Mouse (Mus musculus) neural tube, embryonic 12.5 days (tissue): ENCODE measurements around the gene Gm43064. TPM values are rescaled to one million over a fixed set of nuclear protein-coding genes. Genes with fewer than 3 reads are reported as not detected.
"Not testable (repeated sequence)": the region's sequence is repeated elsewhere in the genome, so short reads cannot be mapped to it uniquely, and the experiment has no call there.

ENCODE experiments used
- ATAC-seq: fragments of 200-750 bp; cut with Nextera tagmentation; 2 replicates; pipeline ENCODE4 v1.8.0; 2017; ENCODE audit warnings: low read depth, mild to moderate bottlenecking, moderate TSS enrichment, moderate library complexity; ENCODE audit not compliant: low FRiP score
- H3K27ac ChIP-seq: fragments of 300-500 bp; sonication (generic); 2 replicates; pipeline ENCODE4 v1.5.1; 2016
- H3K27me3 ChIP-seq: fragments of 300-500 bp; sonication (generic); replicated peaks from 2 replicates; pipeline ENCODE4 v1.6.1; 2016; ENCODE audit warnings: mild to moderate bottlenecking
- H3K36me3 ChIP-seq: fragments of 300-500 bp; sonication (generic); 2 replicates; pipeline ENCODE4 v1.6.1; 2016; ENCODE audit warnings: mild to moderate bottlenecking
- H3K4me1 ChIP-seq: fragments of 300-500 bp; sonication (generic); 2 replicates; pipeline ENCODE4 v1.6.1; 2016
- H3K4me2 ChIP-seq: fragments of 300-500 bp; sonication (generic); replicated peaks from 2 replicates; pipeline ENCODE4 v1.6.1; 2016; ENCODE audit warnings: mild to moderate bottlenecking
- H3K4me3 ChIP-seq: fragments of 300-500 bp; sonication (generic); 2 replicates; pipeline ENCODE4 v1.5.1; 2016
- H3K9ac ChIP-seq: fragments of 300-500 bp; sonication (generic); 2 replicates; pipeline ENCODE4 v1.6.1; 2016; ENCODE audit warnings: mild to moderate bottlenecking
- H3K9me3 ChIP-seq: fragments of 300-500 bp; sonication (generic); 2 replicates; pipeline ENCODE4 v1.6.1; 2016; ENCODE audit warnings: mild to moderate bottlenecking
- WGBS: fragments of 180-500 bp; shearing (Covaris S2); methylation state at CpG from one replicate; pipeline ENCODE4 v1.1.7; 2016; 5-methylcytosine and 5-hydroxymethylcytosine counted together
- polyA plus RNA-seq: library from polyadenylated mRNA; unstranded; fragments of >200 nt; fragmentation: Nextera tagmentation; extraction: Ambion mirVana; gene quantifications from 2 replicates; pipeline ENCODE4 v1.2.1, GENCODE M21; 2016

Gene Gm43064
- polyA plus RNA-seq, 1 experiment from 2014 or later, result 0.32 TPM

DNA sequence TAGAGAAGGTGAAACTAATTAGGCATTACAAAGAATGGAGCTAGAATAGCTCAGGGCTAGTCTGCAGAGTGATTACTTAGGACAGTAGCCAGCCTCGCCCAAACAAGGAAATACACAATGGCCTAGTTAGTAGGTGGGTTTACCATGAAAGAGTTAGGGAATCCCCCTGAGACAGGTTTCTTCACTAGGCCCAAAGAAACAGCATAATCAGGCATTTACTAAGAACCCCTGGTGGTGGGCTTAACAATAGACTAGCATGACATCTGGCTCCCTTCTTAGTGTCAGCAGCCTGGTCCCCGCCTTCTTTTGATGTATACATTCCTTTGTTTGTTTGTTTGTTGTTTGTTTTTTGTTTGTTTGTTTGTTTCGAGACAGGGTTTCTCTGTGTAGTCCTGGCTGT lies 30.8 kb downstream of the Gm43064 start:
- not testable (repeated sequence) for H3K27me3 ChIP-seq, ATAC-seq, H3K4me2 ChIP-seq, H3K27ac ChIP-seq, H3K36me3 ChIP-seq, H3K9ac ChIP-seq, H3K9me3 ChIP-seq, H3K4me1 ChIP-seq, H3K4me3 ChIP-seq
- WGBS, result 72% methylated on average over 3 of the region's 3 CpGs

DNA sequence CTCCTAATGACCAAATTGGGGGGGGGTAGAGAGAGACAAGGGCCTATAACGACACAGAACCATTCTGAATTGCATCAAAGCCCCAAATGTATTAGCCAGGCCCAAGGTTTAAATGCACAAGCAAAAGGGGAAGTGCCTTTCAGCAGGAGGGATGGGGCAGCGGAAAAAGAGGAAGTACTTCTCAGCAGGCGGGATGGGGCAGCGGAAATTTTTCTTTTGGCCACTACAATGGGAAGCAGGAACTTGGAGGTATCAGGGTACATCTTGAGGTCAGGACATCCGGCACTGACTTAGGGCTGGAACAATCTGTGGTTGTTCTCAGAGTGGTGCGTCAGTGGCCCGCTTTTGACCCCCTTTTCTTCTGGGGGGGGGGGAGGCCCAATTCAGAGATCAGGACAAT lies 31.6 kb downstream of the Gm43064 start:
- ATAC-seq, H3K36me3 ChIP-seq, H3K27me3 ChIP-seq, H3K4me3 ChIP-seq, H3K4me2 ChIP-seq, H3K9ac ChIP-seq, H3K4me1 ChIP-seq, H3K27ac ChIP-seq, H3K9me3 ChIP-seq: not testable (repeated sequence)
- WGBS, result 86% methylated on average over 7 of the region's 7 CpGs

DNA sequence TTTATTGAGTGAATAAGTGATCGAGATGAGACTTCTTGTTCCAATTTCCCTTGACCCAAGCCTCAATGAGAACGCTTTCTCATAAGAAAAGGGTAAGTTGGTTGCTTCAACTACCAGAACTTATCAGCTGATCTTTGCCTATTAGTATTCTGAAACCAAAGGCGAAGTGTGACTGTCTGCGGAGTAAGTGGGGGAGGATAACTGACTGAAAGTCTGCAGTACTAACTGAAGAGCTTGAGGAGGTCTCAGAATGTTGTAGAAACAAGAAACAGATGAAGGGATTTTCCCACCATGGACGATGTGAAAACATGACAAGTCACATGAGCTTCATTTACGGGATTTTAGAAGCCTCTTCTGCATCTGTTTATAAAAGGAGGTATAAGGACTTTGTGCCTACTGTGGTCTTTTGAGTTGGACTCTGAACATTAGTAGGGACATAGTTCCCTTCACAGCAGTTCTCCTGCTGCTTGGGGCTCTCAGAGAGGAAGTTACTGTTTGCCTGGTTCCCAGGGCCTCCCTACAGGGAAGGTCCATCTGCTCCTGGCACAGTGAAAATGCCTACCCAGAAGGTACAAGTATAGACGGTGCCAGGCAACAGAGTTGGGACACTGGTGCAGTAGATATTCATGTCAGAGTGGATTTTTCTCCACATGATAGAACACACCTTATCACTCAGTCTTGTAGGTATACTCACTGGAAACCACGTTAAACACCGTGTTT lies 41.4 kb downstream of the Gm43064 start:
- ATAC-seq, result no peak
- Histone ChIP-seq H3K4me2 (no peak overlapping the region), H3K9me3 (no peaks in the 10 kb centered on the region), H3K4me1 (no peaks in the 10 kb centered on the region), H3K36me3 (no peaks in the 10 kb centered on the region), H3K27ac (no peak overlapping the region), H3K27me3 (no peaks in the 10 kb centered on the region), H3K9ac (no peak overlapping the region), H3K4me3 (no peak overlapping the region)
- 84% methylated on average over 9 of the region's 9 CpGs for WGBS

DNA sequence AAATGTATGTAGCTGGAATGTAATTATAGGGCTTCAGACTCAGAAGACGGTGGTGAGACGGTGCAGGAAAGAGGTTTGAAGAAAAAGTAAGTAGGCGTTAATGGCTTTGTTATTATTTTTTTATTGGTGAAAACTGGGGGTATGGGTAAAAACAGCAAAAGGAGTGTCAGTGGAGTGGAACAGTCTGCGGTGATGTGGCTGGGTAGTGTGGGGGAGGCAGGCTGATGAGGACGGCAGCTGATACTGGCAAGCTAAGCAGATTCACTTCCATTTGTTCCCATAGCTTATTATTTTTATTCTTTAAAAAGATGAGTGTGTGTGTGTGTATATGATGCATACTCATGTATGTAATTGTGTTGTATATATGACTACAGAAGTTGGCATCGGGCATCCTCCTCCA lies 42.1 kb downstream of the Gm43064 start:
- Histone ChIP-seq H3K4me2 (no peak overlapping the region), H3K27me3 (no peaks in the 10 kb centered on the region), H3K27ac (no peak overlapping the region), H3K4me3 (no peak overlapping the region), H3K36me3 (no peaks in the 10 kb centered on the region), H3K4me1 (no peaks in the 10 kb centered on the region), H3K9me3 (no peaks in the 10 kb centered on the region), H3K9ac (no peak overlapping the region)
- whole genome bisulfite sequencing, result 93% methylated on average over 6 of the region's 6 CpGs
- ATAC-seq, result no peak

DNA sequence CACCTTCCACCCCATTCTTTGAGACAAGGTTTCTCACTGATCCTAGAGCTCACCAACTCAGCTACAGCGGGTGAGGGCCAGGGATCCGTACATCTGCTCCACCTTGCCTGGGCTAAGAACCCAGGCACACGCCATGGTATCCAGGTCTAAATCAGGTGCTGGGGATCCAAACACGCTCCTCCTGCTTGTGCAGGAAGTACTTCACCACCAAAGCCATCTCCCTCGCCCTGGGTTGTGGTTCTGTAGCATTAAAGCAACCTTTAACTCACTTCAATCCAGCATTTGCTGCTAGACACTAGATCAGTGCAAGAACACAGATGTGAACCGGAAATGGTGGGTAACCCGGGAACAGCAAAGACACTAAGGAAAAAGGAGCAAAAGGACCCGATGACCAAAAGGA lies 42.5 kb downstream of the Gm43064 start:
- Histone ChIP-seq H3K27me3 (no peaks in the 10 kb centered on the region), H3K9me3 (no peaks in the 10 kb centered on the region), H3K4me3 (no peak overlapping the region), H3K4me2 (no peak overlapping the region), H3K36me3 (no peaks in the 10 kb centered on the region), H3K27ac (no peak overlapping the region), H3K4me1 (no peaks in the 10 kb centered on the region), H3K9ac (no peak overlapping the region)
- WGBS, result 90% methylated on average over 8 of the region's 8 CpGs
- ATAC-seq, result no peak

DNA sequence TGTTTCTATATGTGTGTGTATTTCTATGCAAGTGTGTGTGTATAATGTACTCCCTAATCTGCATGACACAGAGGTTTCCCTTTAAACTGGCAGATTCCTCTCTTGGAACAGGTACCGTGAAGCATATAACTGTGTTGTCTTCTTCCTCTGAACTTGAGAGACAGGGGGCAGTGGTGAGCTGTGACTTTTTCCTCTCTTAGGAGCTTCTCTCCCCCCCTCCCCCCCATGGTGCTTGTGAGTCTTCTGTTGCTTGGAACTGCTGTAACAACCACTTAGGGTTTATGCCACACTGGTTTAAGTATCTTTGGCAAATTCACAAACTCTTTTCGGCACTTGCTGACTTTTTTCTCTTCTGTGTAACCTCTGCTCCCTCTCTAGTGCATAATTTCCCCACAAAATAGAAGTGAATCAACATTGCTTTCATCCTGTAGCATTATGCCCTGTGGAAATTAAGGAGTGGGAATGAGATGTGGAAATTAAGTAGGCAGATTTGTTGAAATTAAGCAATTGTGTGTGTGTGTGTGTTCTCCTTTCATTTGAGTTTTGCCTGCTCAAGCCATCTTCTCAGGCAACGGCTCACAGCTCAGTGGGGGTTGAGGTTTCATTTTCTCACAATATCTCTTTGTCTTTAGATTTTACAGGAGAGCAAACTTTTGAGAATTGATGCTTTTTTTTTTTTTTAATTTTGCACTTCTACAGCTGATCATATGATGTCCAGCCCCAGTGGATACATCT lies 43.4 kb downstream of the Gm43064 start:
- WGBS, result 71% methylated on average over 3 of the region's 3 CpGs

DNA sequence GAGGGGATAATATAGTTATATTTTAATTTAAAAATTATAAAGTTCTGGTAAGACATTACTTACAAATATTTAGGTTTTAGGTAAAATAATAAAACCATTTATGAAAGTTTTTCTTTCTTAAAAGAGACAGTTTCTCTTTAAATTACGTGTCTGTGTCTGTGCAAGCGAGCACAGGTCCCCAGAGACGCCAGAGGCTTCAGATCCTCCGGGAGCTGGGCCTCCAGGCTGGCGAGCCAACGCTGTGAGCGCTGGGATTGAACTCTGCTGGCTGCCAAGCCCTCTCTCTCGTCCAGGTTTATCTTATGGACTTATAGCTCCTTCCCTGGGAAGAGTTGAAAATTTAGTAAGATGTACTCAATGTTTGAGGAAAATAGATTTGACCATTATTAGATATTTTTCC lies 44.4 kb downstream of the Gm43064 start:
- no peaks in the 10 kb centered on the region for H3K36me3 ChIP-seq
- WGBS, result 75% methylated on average over 8 of the region's 8 CpGs
- H3K27ac ChIP-seq, result no peak overlapping the region
- no peaks in the 10 kb centered on the region for H3K4me1 ChIP-seq
- H3K4me2 ChIP-seq, result no peak overlapping the region
- no peaks in the 10 kb centered on the region for H3K9me3 ChIP-seq
- no peak overlapping the region for H3K4me3 ChIP-seq
- no peaks in the 10 kb centered on the region for H3K27me3 ChIP-seq
- no peak for ATAC-seq
- no peak overlapping the region for H3K9ac ChIP-seq

More for the DNA sequence above, 43.4 kb downstream of the Gm43064 start:
- Histone ChIP-seq H3K4me3 (no peak overlapping the region), H3K27me3 (no peaks in the 10 kb centered on the region), H3K36me3 (no peaks in the 10 kb centered on the region), H3K9ac (no peak overlapping the region), H3K27ac (no peak overlapping the region), H3K4me2 (no peak overlapping the region), H3K9me3 (no peaks in the 10 kb centered on the region), H3K4me1 (no peaks in the 10 kb centered on the region)
- no peak for ATAC-seq

DNA sequence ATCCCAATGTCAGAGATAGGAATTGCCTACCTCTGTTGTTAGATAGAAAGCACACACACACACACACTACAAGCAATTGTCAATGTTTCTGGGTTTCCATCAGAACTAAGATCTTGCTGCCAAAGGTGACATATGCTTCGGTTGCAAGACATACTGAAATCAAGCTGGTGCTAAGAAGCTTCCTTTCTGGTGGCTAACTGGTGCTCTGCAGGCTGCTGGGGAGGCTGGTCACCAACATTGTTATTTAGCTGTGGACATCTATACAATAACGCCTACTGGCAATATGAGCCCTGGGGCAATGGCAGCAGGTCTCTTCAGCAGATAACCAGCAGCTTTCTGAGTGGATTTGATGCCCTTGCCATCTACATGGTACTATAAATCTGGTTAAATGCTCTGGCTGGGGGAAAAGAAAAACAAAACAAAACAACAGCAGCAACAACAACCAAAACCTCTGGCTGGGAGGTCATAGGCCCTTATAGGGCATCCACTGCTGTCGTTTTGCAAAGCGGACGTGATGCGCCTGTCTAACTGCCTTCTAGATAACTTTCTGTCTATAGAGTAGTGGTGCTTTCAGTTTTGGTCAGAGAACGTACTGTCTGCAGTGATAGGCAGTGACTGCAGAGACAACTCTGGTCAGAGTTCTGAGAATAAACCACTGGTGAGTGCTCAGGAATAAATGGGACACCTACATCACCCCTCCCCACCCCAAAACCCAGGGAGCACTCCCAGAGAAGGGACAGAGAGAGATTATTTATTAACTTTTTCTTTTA lies 47.8 kb downstream of the Gm43064 start:
- 91% methylated on average over 7 of the region's 7 CpGs for WGBS
- no peak for ATAC-seq

DNA sequence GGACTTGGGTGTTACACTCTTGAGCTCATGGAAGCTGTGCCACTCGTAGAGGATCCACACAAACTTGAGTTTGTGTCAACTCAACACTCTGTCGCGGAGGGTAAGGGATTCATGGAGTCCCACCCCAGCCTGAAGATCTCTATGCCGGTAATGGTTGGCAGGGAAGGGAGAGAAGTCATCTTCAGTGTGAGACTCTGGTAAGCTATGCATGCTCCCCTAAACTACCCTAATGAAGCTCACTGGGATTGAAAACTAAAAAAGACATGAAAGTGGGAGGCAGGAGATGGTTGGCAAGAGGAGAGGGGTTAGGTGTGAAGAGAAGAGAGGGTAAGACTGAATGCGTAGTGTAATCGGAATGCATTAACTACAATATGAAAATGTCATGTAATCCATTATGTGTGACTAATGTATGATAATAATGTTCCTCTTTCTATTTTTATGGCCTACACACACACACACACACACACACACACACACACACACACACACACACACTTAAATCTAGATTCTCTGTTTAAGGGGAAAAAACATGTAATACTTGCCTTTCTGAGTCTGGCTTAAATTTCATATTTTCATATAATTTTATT lies 48.7 kb downstream of the Gm43064 start:
- Histone ChIP-seq H3K27ac (no peak overlapping the region), H3K9me3 (no peaks in the 10 kb centered on the region), H3K4me1 (no peaks in the 10 kb centered on the region), H3K4me3 (no peak overlapping the region), H3K27me3 (no peaks in the 10 kb centered on the region), H3K9ac (no peak overlapping the region), H3K4me2 (no peak overlapping the region), H3K36me3 (no peaks in the 10 kb centered on the region)
- WGBS, result 90% methylated on average over 6 of the region's 6 CpGs
- ATAC-seq, result no peak

More for the DNA sequence above, 47.8 kb downstream of the Gm43064 start:
- Histone ChIP-seq H3K27me3 (no peaks in the 10 kb centered on the region), H3K4me2 (no peak overlapping the region), H3K36me3 (no peaks in the 10 kb centered on the region), H3K9ac (no peak overlapping the region), H3K4me1 (no peaks in the 10 kb centered on the region), H3K27ac (no peak overlapping the region), H3K9me3 (no peaks in the 10 kb centered on the region), H3K4me3 (no peak overlapping the region)

DNA sequence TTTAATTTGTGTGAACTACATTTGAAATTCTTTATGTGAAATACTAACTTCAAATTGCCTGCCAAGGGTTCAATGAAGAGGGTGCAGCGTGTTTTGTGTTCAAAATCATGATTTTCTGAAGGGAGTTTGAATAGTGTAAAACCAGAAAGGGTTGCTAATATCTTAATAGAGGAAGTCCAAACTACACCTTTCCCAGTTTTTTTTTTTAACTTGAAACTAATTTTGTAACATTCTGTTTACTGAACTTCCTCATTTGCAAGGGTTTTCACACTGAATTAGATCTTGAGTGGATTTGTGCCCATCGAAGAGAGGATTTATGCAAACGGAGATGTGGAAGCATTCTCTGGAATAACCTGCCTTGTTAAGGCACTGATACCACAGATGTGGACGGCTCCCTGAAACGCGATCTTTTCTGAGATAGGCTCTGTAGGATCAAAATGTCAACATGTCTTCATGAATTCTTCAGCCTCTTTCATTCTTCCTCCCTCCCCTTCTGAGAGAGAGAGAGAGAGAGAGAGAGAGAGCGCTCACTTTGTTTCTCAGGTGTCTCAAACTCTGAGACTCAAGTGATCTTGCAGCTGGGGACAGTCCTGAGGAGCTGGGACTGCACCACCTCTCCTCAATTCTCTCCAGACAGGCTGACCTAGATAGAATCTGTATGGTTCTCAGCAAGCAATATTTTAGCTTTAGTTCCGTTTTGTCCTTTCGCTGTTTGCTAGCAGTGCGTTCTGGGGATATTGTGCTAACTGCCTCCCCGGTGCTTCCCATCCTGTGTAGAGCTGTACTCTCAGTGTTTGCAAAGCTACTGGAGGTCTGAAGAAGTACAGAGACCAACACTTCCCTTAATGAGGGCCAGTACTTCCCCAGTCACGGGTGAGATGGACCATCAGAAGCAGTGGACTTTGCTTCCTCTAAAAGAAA lies 49.8 kb downstream of the Gm43064 start, which contains the start of gene Ptpn22:
Gene Ptpn22 (plus strand): TSS at position 915 of the 921 bp plus-strand sequence.
- no peaks in the 10 kb centered on the region for H3K9me3 ChIP-seq
- no peak within 1 kb of the TSS for H3K4me2 ChIP-seq
- no peak within 1 kb of the TSS for H3K9ac ChIP-seq
- no peaks in the 10 kb centered on the region for H3K36me3 ChIP-seq
- no peak for ATAC-seq
- no peaks in the 10 kb centered on the region for H3K27me3 ChIP-seq
- no peaks in the 10 kb centered on the region for H3K4me1 ChIP-seq
- no peak within 1 kb of the TSS for H3K4me3 ChIP-seq
- WGBS, result 84% methylated on average over 12 of the region's 12 CpGs
- H3K27ac ChIP-seq, result no peak within 1 kb of the TSS

DNA sequence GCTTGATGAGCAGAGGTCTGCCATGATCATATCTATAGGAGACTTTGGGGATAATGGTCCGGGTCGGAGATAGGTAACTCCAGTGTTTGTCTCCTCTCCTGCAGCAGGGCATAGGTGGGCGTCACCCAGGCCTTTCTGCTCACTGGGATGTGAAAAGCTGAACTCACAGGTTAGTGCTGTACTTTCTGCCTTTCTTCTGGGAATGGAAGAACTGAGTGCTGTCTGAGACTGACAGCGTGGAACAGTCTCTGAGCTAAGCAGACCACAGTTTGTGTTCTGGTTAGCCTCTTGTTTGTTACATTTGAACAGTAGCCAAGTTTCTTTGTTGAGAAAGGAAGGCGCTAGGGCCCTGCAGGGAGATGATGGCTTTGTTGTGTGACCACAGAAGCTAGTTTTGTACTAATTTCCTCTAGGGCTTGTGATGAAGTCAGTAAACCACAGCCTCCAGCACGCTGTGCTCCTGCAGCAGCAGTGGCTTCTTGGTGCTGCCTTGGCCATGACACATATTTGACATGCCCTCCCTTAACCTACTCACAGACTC lies 50.5 kb downstream of the Gm43064 start:
- WGBS, result 81% methylated on average over 6 of the region's 6 CpGs

More for the DNA sequence above, 50.5 kb downstream of the Gm43064 start:
- Histone ChIP-seq H3K4me2 (no peak overlapping the region), H3K4me1 (no peaks in the 10 kb centered on the region), H3K4me3 (no peak overlapping the region), H3K27me3 (no peaks in the 10 kb centered on the region), H3K9me3 (no peaks in the 10 kb centered on the region), H3K9ac (no peak overlapping the region), H3K36me3 (no peaks in the 10 kb centered on the region), H3K27ac (no peak overlapping the region)
- no peak for ATAC-seq
